ENCODE assay signal across 23 mouse cellular contexts in genomic region chr7:104322028-104322427, GRCm38 (mm10). TPM values are rescaled to one million over a fixed set of nuclear protein-coding genes. Genes with fewer than 3 reads are reported as not detected.
A peak's percentile ranks its signal among the peaks of the same experiment; 100 is the strongest.
DNase-seq lines count a peak whose midpoint lies in the region; ATAC-seq lines count a peak whose summit lies in the region.
"Had no signal": no experiment of that assay in that cellular context is flagged by ENCODE, and none has a peak within 500 bp of the region (broad histone marks: within the 10 kb centered on the region; RNA-seq: fewer than 3 reads in every experiment).

No protein-coding gene starts in this region.

- peak; percentile 65 for DNase-seq in CD4-positive, CD25-positive, alpha-beta regulatory T cell, adult 2 months (ENCODE audit: low read depth, low spot score)
- DNase-seq in frontal cortex, postnatal 36 days (ENCODE audit: low spot score in 2 of 2), result no peak
- DNase-seq in kidney, postnatal 14 days, result no peak
- DNase-seq in urinary bladder, postnatal 25 days (ENCODE audit: low spot score), result no peak
- DNase-seq: adrenal gland, adult 2 months; adrenal gland, postnatal 10 days; adrenal gland, postnatal 36 days; cerebellum, adult 11-12 months; cerebellum, adult 2 months; cerebellum, adult 9-10 months; cerebellum, postnatal 25 days; forebrain, postnatal 0 days had no signal

- ATAC-seq in activated CD4-positive, CD25-positive, alpha-beta regulatory T cell, adult 4 months, result peak; percentile 51
- ATAC-seq in inflammation-experienced regulatory T-cells, adult 6 months, result peak; percentile 50
- ATAC-seq: forebrain, embryonic 13.5 days; forebrain, embryonic 15.5 days; forebrain, postnatal 0 days; Patski had no signal

RNA-seq across cellular contexts. Expression of gene Trim12a, which starts 6.8 kb away (rescaled TPM):
- polyA plus RNA-seq in activated CD4-positive, CD25-positive, alpha-beta regulatory T cell, adult 4 months (2017; shearing (Covaris generic)), result 100 to 1,000 TPM; 132 to 142 TPM
- polyA plus RNA-seq in inflammation-experienced regulatory T-cells, adult 6 months (2017; shearing (Covaris generic)), result 100 to 1,000 TPM; 110 to 206 (median 165) TPM
- polyA plus RNA-seq: C2C12, G1E had no signal

RNA-seq across cellular contexts. Expression of gene Trim34b, which starts 7.2 kb away (rescaled TPM):
- 1 to 10 TPM in 1 of 2 experiments, under 1 TPM in 1; 0.53 to 1.0 TPM for polyA plus RNA-seq in activated CD4-positive, CD25-positive, alpha-beta regulatory T cell, adult 4 months (2017; shearing (Covaris generic))
- polyA plus RNA-seq in inflammation-experienced regulatory T-cells, adult 6 months (2017; shearing (Covaris generic)), result 1 to 10 TPM in 2 of 3 experiments, under 1 TPM in 1; 0.57 to 2.0 (median 1.7) TPM
- polyA plus RNA-seq: C2C12; cerebellum, adult 2 months; embryonic facial prominence, embryonic 10.5 days; embryonic facial prominence, embryonic 14.5 days; forebrain, embryonic 11.5 days; forebrain, embryonic 13.5 days; forebrain, embryonic 15.5 days; forebrain, postnatal 0 days had no signal

RNA-seq across cellular contexts. Expression of gene Trim12c, which starts 31.1 kb away (rescaled TPM):
- 10 to 100 TPM; 16.2 to 20.3 TPM for polyA plus RNA-seq in activated CD4-positive, CD25-positive, alpha-beta regulatory T cell, adult 4 months (2017; shearing (Covaris generic))
- 10 to 100 TPM; 14.6 to 21.1 (median 15.5) TPM for polyA plus RNA-seq in inflammation-experienced regulatory T-cells, adult 6 months (2017; shearing (Covaris generic))

RNA-seq across cellular contexts. Expression of gene Trim5, which starts 34.1 kb away (rescaled TPM):
- 10 to 100 TPM; 34.0 to 38.2 TPM for polyA plus RNA-seq in activated CD4-positive, CD25-positive, alpha-beta regulatory T cell, adult 4 months (2017; shearing (Covaris generic))
- polyA plus RNA-seq in inflammation-experienced regulatory T-cells, adult 6 months (2017; shearing (Covaris generic)), result 10 to 100 TPM; 24.5 to 43.4 (median 41.7) TPM
- polyA plus RNA-seq: C2C12; embryonic facial prominence, embryonic 10.5 days; forebrain, embryonic 11.5 days; G1E had no signal

RNA-seq across cellular contexts. Expression of gene Trim30b, which starts 47.7 kb away (rescaled TPM):
- 1 to 10 TPM; 1.6 to 4.0 TPM for polyA plus RNA-seq in activated CD4-positive, CD25-positive, alpha-beta regulatory T cell, adult 4 months (2017; shearing (Covaris generic))
- polyA plus RNA-seq in inflammation-experienced regulatory T-cells, adult 6 months (2017; shearing (Covaris generic)), result 1 to 10 TPM in 1 of 3 experiments, under 1 TPM in 2; 0.35 to 1.1 (median 0.69) TPM
- polyA plus RNA-seq: adrenal gland, adult 2 months; C2C12; embryonic facial prominence, embryonic 10.5 days; embryonic facial prominence, embryonic 12.5 days; embryonic facial prominence, embryonic 14.5 days; forebrain, embryonic 11.5 days; forebrain, embryonic 13.5 days; forebrain, embryonic 15.5 days; G1E; Patski had no signal
